Mouse (Mus musculus) kidney, embryonic 14.5 days (tissue): ENCODE results near the gene Lmo3. TPM values are rescaled to one million over a fixed set of nuclear protein-coding genes. Genes with fewer than 3 reads are reported as not detected.

Experiments
- ATAC-seq: fragments of 200-750 bp; cut with Nextera tagmentation; 2 replicates; pipeline ENCODE4 v1.8.0; 2017; ENCODE audit warnings: moderate number of reproducible peaks, mild to moderate bottlenecking, moderate TSS enrichment, moderate library complexity; ENCODE audit not compliant: low FRiP score, low TSS enrichment
- H3K27ac ChIP-seq: fragments of 300-500 bp; sonication (generic); 2 replicates; pipeline ENCODE4 v1.5.1; 2014; ENCODE audit warnings: low read depth, mild to moderate bottlenecking, low read length, moderate library complexity, mixed read lengths
- H3K27me3 ChIP-seq: fragments of 300-500 bp; sonication (generic); 2 replicates; pipeline ENCODE4 v1.6.1; 2014; ENCODE audit warnings: mild to moderate bottlenecking, low read length; ENCODE audit not compliant: control insufficient read depth, insufficient read depth
- H3K36me3 ChIP-seq: fragments of 300-500 bp; sonication (generic); 2 replicates; pipeline ENCODE4 v1.6.1; 2014; ENCODE audit warnings: low read length, mixed read lengths; ENCODE audit not compliant: control insufficient read depth, insufficient read depth
- H3K4me1 ChIP-seq: fragments of 300-500 bp; sonication (generic); 2 replicates; pipeline ENCODE4 v1.6.1; 2014; ENCODE audit warnings: low read length, mixed read lengths; ENCODE audit not compliant: control insufficient read depth, insufficient read depth
- H3K4me2 ChIP-seq: fragments of 300-500 bp; sonication (generic); replicated peaks from 2 replicates; pipeline ENCODE4 v1.6.1; 2014; ENCODE audit warnings: low read depth, mild to moderate bottlenecking, low read length
- H3K4me3 ChIP-seq: fragments of 300-500 bp; sonication (generic); 2 replicates; pipeline ENCODE4 v1.5.1; 2014; ENCODE audit warnings: mild to moderate bottlenecking, low read length
- H3K9ac ChIP-seq: fragments of 300-500 bp; sonication (generic); 2 replicates; pipeline ENCODE4 v1.6.1; 2014; ENCODE audit warnings: low read depth, mild to moderate bottlenecking, low read length, moderate library complexity
- H3K9me3 ChIP-seq: fragments of 300-500 bp; sonication (generic); 2 replicates; pipeline ENCODE4 v1.6.1; 2016; ENCODE audit warnings: low read length; ENCODE audit not compliant: control insufficient read depth
- WGBS: fragments of 180-500 bp; shearing (Covaris S2); extraction: QIAGEN DNeasy Blood & Tissue Kit; methylation state at CpG from one replicate; pipeline ENCODE4 v1.1.7; 2014; 5-methylcytosine and 5-hydroxymethylcytosine counted together
- polyA plus RNA-seq: library from polyadenylated mRNA; unstranded; fragments of >200 nt; fragmentation: Nextera tagmentation; extraction: Ambion mirVana; gene quantifications from 2 replicates; pipeline ENCODE4 v1.2.1, GENCODE M21; 2014

Lmo3 gene
- polyA plus RNA-seq, 1 experiment from 2014 or later, result 0.41 TPM

DNA sequence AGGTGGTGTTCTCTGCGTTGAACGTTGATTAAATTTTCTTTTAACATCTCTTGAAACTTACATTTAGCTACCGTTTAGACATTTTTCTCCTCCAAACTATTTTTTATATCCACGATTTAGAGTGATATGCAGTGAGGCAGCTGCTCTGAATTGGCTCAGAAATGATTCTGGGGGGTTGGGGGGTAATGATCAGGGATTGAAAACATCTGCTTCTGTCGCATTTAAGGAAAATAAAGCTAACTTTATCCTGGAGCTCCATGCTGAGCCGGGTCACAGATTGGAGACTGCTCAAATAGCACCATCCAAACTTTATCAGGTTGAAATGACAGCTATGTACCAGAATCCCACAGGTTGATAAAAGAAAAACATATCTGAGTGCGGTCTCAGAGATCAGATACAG lies 29.6 kb downstream of the Lmo3 start:
- H3K27ac ChIP-seq, result no peak overlapping the region
- no peaks in the 10 kb centered on the region for H3K9me3 ChIP-seq
- ATAC-seq, result no peak
- no peaks in the 10 kb centered on the region for H3K36me3 ChIP-seq
- 61% methylated on average over 7 of the region's 7 CpGs for WGBS
- no peak overlapping the region for H3K4me3 ChIP-seq
- H3K9ac ChIP-seq, result no peak overlapping the region
- no peaks in the 10 kb centered on the region for H3K4me1 ChIP-seq
- H3K4me2 ChIP-seq, result no peak overlapping the region
- no peaks in the 10 kb centered on the region for H3K27me3 ChIP-seq

GRCm38 (mm10) chr6:138534879-138535278 lies 46.9 kb downstream of the Lmo3 start:
- no peak overlapping the region for H3K27ac ChIP-seq
- no peaks in the 10 kb centered on the region for H3K4me1 ChIP-seq
- H3K9me3 ChIP-seq, result 0 out of 2 replicates have a peak, but pooled peaks cover 1% of the 10 kb centered on the region
- no peaks in the 10 kb centered on the region for H3K27me3 ChIP-seq
- no peak overlapping the region for H3K4me3 ChIP-seq
- ATAC-seq, result no peak
- no peaks in the 10 kb centered on the region for H3K36me3 ChIP-seq
- H3K4me2 ChIP-seq, result no peak overlapping the region
- no peak overlapping the region for H3K9ac ChIP-seq
- 73% methylated on average over 2 of the region's 2 CpGs for WGBS

DNA sequence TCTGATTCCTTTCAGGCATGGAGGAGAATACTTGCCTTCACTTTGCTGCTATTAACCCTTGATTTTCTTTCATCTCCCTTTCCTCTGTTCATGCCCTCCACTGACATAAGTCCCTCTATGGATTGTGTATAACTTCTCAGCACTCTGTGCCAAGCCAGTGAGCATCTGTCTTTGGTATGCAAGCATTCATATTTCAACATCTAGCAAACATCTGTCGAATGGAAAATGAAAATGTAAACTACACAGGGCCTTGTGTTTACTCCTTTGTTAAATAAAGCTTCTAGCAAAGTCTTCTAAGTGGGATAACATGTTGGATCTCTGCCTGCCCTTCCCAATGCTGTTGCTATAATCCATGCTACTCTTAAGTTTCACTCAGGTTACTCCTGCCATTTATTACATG lies 75.1 kb downstream of the Lmo3 start:
- no peak overlapping the region for H3K9ac ChIP-seq
- H3K4me2 ChIP-seq, result no peak overlapping the region
- H3K27me3 ChIP-seq, result no peaks in the 10 kb centered on the region
- no peaks in the 10 kb centered on the region for H3K9me3 ChIP-seq
- no peaks in the 10 kb centered on the region for H3K36me3 ChIP-seq
- no peak overlapping the region for H3K27ac ChIP-seq
- no peaks in the 10 kb centered on the region for H3K4me1 ChIP-seq
- 71% methylated on average over 1 of the region's 1 CpGs for WGBS
- H3K4me3 ChIP-seq, result no peak overlapping the region
- ATAC-seq, result no peak

DNA sequence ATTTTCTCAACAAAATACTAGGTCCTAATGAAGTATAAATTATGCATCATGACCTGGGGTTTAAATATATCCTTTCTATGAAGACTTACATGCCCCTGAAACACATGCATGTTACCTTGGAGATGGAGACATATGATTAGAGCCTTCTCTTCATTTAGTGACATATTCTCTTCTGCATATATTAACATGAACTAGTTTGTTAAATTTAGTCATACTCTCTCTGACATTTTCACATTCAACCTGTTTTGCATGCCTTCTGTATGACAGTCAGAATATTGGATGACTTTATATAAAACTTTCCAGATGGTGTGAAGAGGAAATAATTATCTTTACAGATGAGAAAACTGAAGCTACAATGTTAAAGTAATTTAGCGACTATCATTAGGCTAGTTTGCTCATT lies 77.8 kb downstream of the Lmo3 start:
- no peak for ATAC-seq
- H3K9me3 ChIP-seq, result no peaks in the 10 kb centered on the region
- no peaks in the 10 kb centered on the region for H3K36me3 ChIP-seq
- 88% methylated on average over 1 of the region's 1 CpGs for WGBS
- no peak overlapping the region for H3K4me3 ChIP-seq
- H3K4me1 ChIP-seq, result no peaks in the 10 kb centered on the region
- no peak overlapping the region for H3K4me2 ChIP-seq
- H3K27ac ChIP-seq, result no peak overlapping the region
- H3K27me3 ChIP-seq, result no peaks in the 10 kb centered on the region
- no peak overlapping the region for H3K9ac ChIP-seq

GRCm38 (mm10) chr6:138482834-138483233 lies 98.9 kb downstream of the Lmo3 start:
- ATAC-seq, result no peak
- H3K9ac ChIP-seq, result no peak overlapping the region
- 66% methylated on average over 3 of the region's 3 CpGs for WGBS
- no peaks in the 10 kb centered on the region for H3K36me3 ChIP-seq
- H3K4me1 ChIP-seq, result no peaks in the 10 kb centered on the region
- H3K4me2 ChIP-seq, result no peak overlapping the region
- no peaks in the 10 kb centered on the region for H3K27me3 ChIP-seq
- no peak overlapping the region for H3K27ac ChIP-seq
- H3K9me3 ChIP-seq, result no peaks in the 10 kb centered on the region
- H3K4me3 ChIP-seq, result no peak overlapping the region

- H3K36me3 ChIP-seq, result no peaks in the 10 kb centered on the region
- H3K4me3 ChIP-seq, result no peak overlapping the region
- ATAC-seq, result peak; percentile 85
- no peaks in the 10 kb centered on the region for H3K27me3 ChIP-seq
- 15% methylated on average over 5 of the region's 5 CpGs for WGBS
- no peaks in the 10 kb centered on the region for H3K9me3 ChIP-seq
- H3K4me1 ChIP-seq, result no peaks in the 10 kb centered on the region
- H3K27ac ChIP-seq, result no peak overlapping the region
- H3K4me2 ChIP-seq, result no peak overlapping the region
- no peak overlapping the region for H3K9ac ChIP-seq
These were observed 104.2 kb downstream of the Lmo3 start for GRCm38 (mm10) chr6:138477611-138478010.

DNA sequence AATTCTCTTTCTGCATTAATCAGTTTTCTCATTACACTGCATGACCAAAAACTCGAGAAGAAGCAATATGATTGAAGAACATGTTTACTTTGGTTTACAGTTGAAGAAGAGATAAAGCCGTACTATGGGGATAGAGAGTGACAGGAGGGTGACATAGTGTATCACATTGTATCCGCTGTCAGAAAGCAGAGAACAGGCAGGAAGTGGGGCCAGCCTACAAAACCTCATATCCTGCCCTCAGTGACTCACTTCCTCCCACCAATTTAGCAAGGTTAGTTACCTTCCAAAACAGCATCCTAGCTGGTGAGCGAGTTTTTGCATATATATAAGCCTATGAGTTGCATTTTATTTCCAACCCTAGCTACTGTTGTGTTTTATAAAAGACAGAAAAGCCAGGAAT lies 112.6 kb downstream of the Lmo3 start:
- H3K27me3 ChIP-seq, result no peaks in the 10 kb centered on the region
- H3K4me2 ChIP-seq, result no peak overlapping the region
- H3K9ac ChIP-seq, result no peak overlapping the region
- no peaks in the 10 kb centered on the region for H3K9me3 ChIP-seq
- no peak overlapping the region for H3K27ac ChIP-seq
- ATAC-seq, result no peak
- H3K36me3 ChIP-seq, result no peaks in the 10 kb centered on the region
- no peak overlapping the region for H3K4me3 ChIP-seq
- H3K4me1 ChIP-seq, result no peaks in the 10 kb centered on the region
- WGBS, result 73% methylated on average over 4 of the region's 4 CpGs

DNA sequence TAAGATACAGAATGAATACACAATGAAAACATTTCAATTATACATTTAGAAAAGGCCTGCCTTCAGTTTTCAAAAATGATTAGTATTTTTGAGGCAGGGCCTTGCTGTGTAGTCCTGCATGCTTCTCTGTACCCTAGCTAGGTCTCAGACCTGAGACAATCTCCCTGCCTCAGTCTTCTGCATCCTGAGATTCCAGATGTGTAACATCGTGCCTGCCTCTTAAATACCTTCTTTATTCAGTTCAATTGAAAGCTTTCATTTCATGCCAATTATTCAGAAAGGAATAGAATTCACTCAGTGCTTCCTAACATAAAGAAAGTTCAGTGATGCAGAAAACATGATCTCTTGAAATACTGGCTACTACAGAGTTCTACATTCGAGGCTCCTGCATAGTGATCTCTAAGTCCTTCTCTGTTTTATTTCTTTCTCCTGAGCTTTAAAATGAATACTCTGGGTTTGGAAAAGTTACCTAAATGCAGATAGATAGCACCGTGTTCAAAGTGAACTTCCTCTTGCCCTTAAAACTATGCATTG lies 137.2 kb downstream of the Lmo3 start:
- Histone ChIP-seq H3K36me3 (no peaks in the 10 kb centered on the region), H3K27me3 (no peaks in the 10 kb centered on the region), H3K9me3 (no peaks in the 10 kb centered on the region), H3K9ac (no peak overlapping the region), H3K27ac (no peak overlapping the region), H3K4me1 (no peaks in the 10 kb centered on the region), H3K4me2 (no peak overlapping the region), H3K4me3 (no peak overlapping the region)
- 88% methylated on average over 3 of the region's 3 CpGs for WGBS
- no peak for ATAC-seq

GRCm38 (mm10) chr6:138437351-138437750 lies 144.4 kb downstream of the Lmo3 start:
- 65% methylated on average over 3 of the region's 3 CpGs for WGBS
- no peak overlapping the region for H3K4me3 ChIP-seq
- no peaks in the 10 kb centered on the region for H3K9me3 ChIP-seq
- H3K27ac ChIP-seq, result no peak overlapping the region
- ATAC-seq, result no peak
- no peaks in the 10 kb centered on the region for H3K27me3 ChIP-seq
- no peak overlapping the region for H3K9ac ChIP-seq
- H3K4me1 ChIP-seq, result no peaks in the 10 kb centered on the region
- no peaks in the 10 kb centered on the region for H3K36me3 ChIP-seq
- H3K4me2 ChIP-seq, result no peak overlapping the region
